15 mouse cellular contexts compared by ENCODE assay signal in genomic region chr17:17600001-17600400, GRCm38 (mm10). TPM values are rescaled to one million over a fixed set of nuclear protein-coding genes. Genes with fewer than 3 reads are reported as not detected.
DNase-seq lines count a peak whose midpoint lies in the region; ATAC-seq lines count a peak whose summit lies in the region.
"Had no signal": no experiment of that assay in that cellular context is flagged by ENCODE, and none has a peak within 500 bp of the region (broad histone marks: within the 10 kb centered on the region; RNA-seq: fewer than 3 reads in every experiment).

No protein-coding gene starts in this region.

- H3K9me3 ChIP-seq in forebrain, embryonic 15.5 days = no peaks in the 10 kb centered on the region
- H3K9me3 ChIP-seq in forebrain, embryonic 11.5 days (ENCODE audit: control insufficient read depth, low read length) = no peaks in the 10 kb centered on the region
- H3K9me3 ChIP-seq: liver, embryonic 13.5 days; neural tube, embryonic 12.5 days had no signal

- H3K27ac ChIP-seq in forebrain, embryonic 15.5 days (replicated peaks) = peak overlapping the region; percentile 29; the same call in 1 of the 2 replicates
- H3K27ac ChIP-seq in forebrain, embryonic 11.5 days (ENCODE audit: low read depth, low read length) = no peak overlapping the region
- H3K27ac ChIP-seq: liver, embryonic 13.5 days; neural tube, embryonic 12.5 days had no signal

- H3K4me2 ChIP-seq in forebrain, embryonic 15.5 days (replicated peaks) = no peak overlapping the region
- no peak overlapping the region for H3K4me2 ChIP-seq in forebrain, embryonic 11.5 days (ENCODE audit: low read depth, low read length, severe bottlenecking)
- H3K4me2 ChIP-seq: liver, embryonic 13.5 days; neural tube, embryonic 12.5 days had no signal

- ATAC-seq in forebrain, embryonic 15.5 days (replicated peaks) = no peak
- ATAC-seq in forebrain, embryonic 11.5 days (replicated peaks; ENCODE audit: low FRiP score) = no peak
- peak; percentile 91 for ATAC-seq in inflammation-experienced regulatory T-cells, adult 6 months
- ATAC-seq in neutrophil, adult 5-6 weeks (ENCODE audit: extremely low read depth, insufficient number of reproducible peaks, low FRiP score, poor library complexity, severe bottlenecking) = peak; percentile 81

- no peak overlapping the region for H3K4me3 ChIP-seq in forebrain, embryonic 15.5 days
- H3K4me3 ChIP-seq in forebrain, embryonic 11.5 days (ENCODE audit: low read depth, low read length) = no peak overlapping the region
- H3K4me3 ChIP-seq: left cerebral cortex, adult 2 months; liver, embryonic 13.5 days; neural tube, embryonic 12.5 days had no signal

- DNase-seq in forebrain, embryonic 11.5 days (ENCODE audit: low spot score) = no peak
- peak; percentile 47 to 58 for DNase-seq in spleen, postnatal 36 days (ENCODE audit: low spot score in 2 of 2)
- DNase-seq in spleen, adult 18-20 months = no peak
- DNase-seq in urinary bladder, postnatal 25 days (ENCODE audit: low spot score) = no peak
- no peak for DNase-seq in adrenal gland, postnatal 10 days
- DNase-seq: adrenal gland, postnatal 14 days; heart, postnatal 14 days; liver, embryonic 13.5 days; retina, postnatal 1 day had no signal

- H3K36me3 ChIP-seq in forebrain, embryonic 15.5 days = no peaks in the 10 kb centered on the region
- H3K36me3 ChIP-seq in forebrain, embryonic 11.5 days (ENCODE audit: control insufficient read depth, insufficient read depth, low read length) = no peaks in the 10 kb centered on the region
- H3K36me3 ChIP-seq: liver, embryonic 13.5 days; neural tube, embryonic 12.5 days had no signal

- 58% methylated on average over 1 of the region's 1 CpGs for WGBS in forebrain, embryonic 15.5 days
- WGBS in forebrain, embryonic 11.5 days = 82% methylated on average over 1 of the region's 1 CpGs

- H3K9ac ChIP-seq in forebrain, embryonic 15.5 days (replicated peaks) = no peak overlapping the region
- no peak overlapping the region for H3K9ac ChIP-seq in forebrain, embryonic 11.5 days (ENCODE audit: low read length)
- H3K9ac ChIP-seq: liver, embryonic 13.5 days; neural tube, embryonic 12.5 days had no signal

- H3K4me1 ChIP-seq in forebrain, embryonic 15.5 days = peaks cover 28% of the 10 kb centered on the region
- H3K4me1 ChIP-seq in forebrain, embryonic 11.5 days (replicated peaks; ENCODE audit: control insufficient read depth, insufficient read depth, low read length) = 0 out of 2 replicates have a peak, but pooled peaks cover 2% of the 10 kb centered on the region
- H3K4me1 ChIP-seq: neural tube, embryonic 12.5 days had no signal

- H3K27me3 ChIP-seq in forebrain, embryonic 15.5 days = no peaks in the 10 kb centered on the region
- no peaks in the 10 kb centered on the region for H3K27me3 ChIP-seq in forebrain, embryonic 11.5 days (ENCODE audit: control insufficient read depth, insufficient read depth, low read length)
- H3K27me3 ChIP-seq: liver, embryonic 13.5 days; neural tube, embryonic 12.5 days; Patski had no signal

RNA-seq across cellular contexts. Expression of gene Lnpep, which starts 24.8 kb away (rescaled TPM):
- 9.6 and 11.0 TPM in 2 replicates for polyA plus RNA-seq in forebrain, embryonic 15.5 days (2015; fragmentation: Nextera tagmentation; extraction: Ambion mirVana)
- 7.0 and 8.5 TPM in 2 replicates for polyA plus RNA-seq in forebrain, embryonic 11.5 days (2014; fragmentation: Nextera tagmentation; extraction: Ambion mirVana)
- polyA plus RNA-seq in inflammation-experienced regulatory T-cells, adult 6 months (2017; shearing (Covaris generic)) = 10 to 100 TPM; 33.9 to 38.6 (median 36.0) TPM
- total RNA-seq in neutrophil, adult 5-6 weeks (2017) = 130 and 143 TPM in 2 replicates
- 100 to 1,000 TPM; 101 to 135 TPM for total RNA-seq in adrenal gland, postnatal 10 days (2021)

Comparison
In these comparisons a context has a peak if more than half of its experiments do, and no peak if none do; other contexts are left out.
1. DNase-seq: peak in spleen, postnatal 36 days (2 of 2); none in forebrain, embryonic 11.5 days (single experiment), spleen, adult 18-20 months (0 of 2), urinary bladder, postnatal 25 days (single experiment) and adrenal gland, postnatal 10 days (single experiment).
2. ATAC-seq: peak in inflammation-experienced regulatory T-cells, adult 6 months (single experiment) and neutrophil, adult 5-6 weeks (single experiment); none in forebrain, embryonic 15.5 days (single experiment) and forebrain, embryonic 11.5 days (single experiment).